Mouse (Mus musculus) megakaryocyte-erythroid progenitor cell, adult 5-6 weeks (primary cell): ENCODE results near the gene Zfp94. TPM values are rescaled to one million over a fixed set of nuclear protein-coding genes. Genes with fewer than 3 reads are reported as not detected.

Source experiments
- total RNA-seq, 2 experiments: library from RNA; stranded (forward) in 1 of 2; stranded (reverse) in 1 of 2; fragments of 200-1000, 215-1000 nt in 1 of 2; fragments of >200 nt in 1 of 2; fragmentation: Nextera tagmentation in 1 of 2; gene quantifications; 2 replicates each; pipeline ENCODE4 v1.2.3; 2014 to 2017

Gene Zfp94
- total RNA-seq, 2 experiments from 2014 or later, result 3.0 to 3.3 TPM

Other genes with a start within 250 kb of the Zfp94 start
- 17.5 and 25.3 TPM in 2 replicates for gene Zfp180, start 234.7 kb downstream of the Zfp94 start, total RNA-seq (2014; fragmentation: Nextera tagmentation)
- 15.8 and 16.0 TPM in 2 replicates for gene Zfp180, start 234.7 kb downstream of the Zfp94 start, total RNA-seq (2017)
- gene Zfp112, start 204.4 kb downstream of the Zfp94 start, total RNA-seq (2014; fragmentation: Nextera tagmentation), result 0.20 and 0.22 TPM in 2 replicates
- gene Zfp112, start 204.4 kb downstream of the Zfp94 start, total RNA-seq (2017), result 0.75 and 1.4 TPM in 2 replicates
- gene Zfp235, start 182.5 kb downstream of the Zfp94 start, total RNA-seq (2014; fragmentation: Nextera tagmentation), result 8.0 and 8.2 TPM in 2 replicates
- 6.4 and 7.8 TPM in 2 replicates for gene Zfp235, start 182.5 kb downstream of the Zfp94 start, total RNA-seq (2017)
- 1.5 and 2.2 TPM in 2 replicates for gene Zfp114, start 141.6 kb downstream of the Zfp94 start, total RNA-seq (2014; fragmentation: Nextera tagmentation)
- gene Zfp114, start 141.6 kb downstream of the Zfp94 start, total RNA-seq (2017), result 2.4 and 2.5 TPM in 2 replicates
- gene Zfp111, start 105.2 kb downstream of the Zfp94 start, total RNA-seq (2014; fragmentation: Nextera tagmentation), result 1.0 and 4.6 TPM in 2 replicates
- gene Zfp111, start 105.2 kb downstream of the Zfp94 start, total RNA-seq (2017), result 7.2 and 8.6 TPM in 2 replicates
- 2.3 and 6.2 TPM in 2 replicates for gene Zfp109, start 79.1 kb downstream of the Zfp94 start, total RNA-seq (2014; fragmentation: Nextera tagmentation)
- 5.9 and 6.7 TPM in 2 replicates for gene Zfp109, start 79.1 kb downstream of the Zfp94 start, total RNA-seq (2017)
- 0.67 and 1.8 TPM in 2 replicates for gene Zfp108, start 61.9 kb downstream of the Zfp94 start, total RNA-seq (2014; fragmentation: Nextera tagmentation)
- gene Zfp108, start 61.9 kb downstream of the Zfp94 start, total RNA-seq (2017), result 1.4 TPM in 1 of 2 replicates, not detected in the other
- 0.30 and 0.59 TPM in 2 replicates for gene Zfp93, start 46.2 kb downstream of the Zfp94 start, total RNA-seq (2014; fragmentation: Nextera tagmentation)
- 0.23 and 2.0 TPM in 2 replicates for gene Zfp93, start 46.2 kb downstream of the Zfp94 start, total RNA-seq (2017)
- gene Zfp61, start 15.4 kb downstream of the Zfp94 start, total RNA-seq (2014; fragmentation: Nextera tagmentation), result 9.3 and 10.9 TPM in 2 replicates
- gene Zfp61, start 15.4 kb downstream of the Zfp94 start, total RNA-seq (2017), result 16.0 and 47.7 TPM in 2 replicates
- not detected in 2 replicates for gene Tescl, start 17.3 kb upstream of the Zfp94 start, total RNA-seq (2014; fragmentation: Nextera tagmentation)
- gene Tescl, start 17.3 kb upstream of the Zfp94 start, total RNA-seq (2017), result not detected in 2 replicates
- not detected in 2 replicates for gene Lypd5, start 32.5 kb upstream of the Zfp94 start, total RNA-seq (2014; fragmentation: Nextera tagmentation)
- gene Lypd5, start 32.5 kb upstream of the Zfp94 start, total RNA-seq (2017), result not detected in 2 replicates
- gene Kcnn4, start 53.6 kb upstream of the Zfp94 start, total RNA-seq (2014; fragmentation: Nextera tagmentation), result 120 and 147 TPM in 2 replicates
- 121 and 155 TPM in 2 replicates for gene Kcnn4, start 53.6 kb upstream of the Zfp94 start, total RNA-seq (2017)
- 32.7 and 41.2 TPM in 2 replicates for gene Smg9, start 83.0 kb upstream of the Zfp94 start, total RNA-seq (2014; fragmentation: Nextera tagmentation)
- gene Smg9, start 83.0 kb upstream of the Zfp94 start, total RNA-seq (2017), result 11.2 and 26.3 TPM in 2 replicates
- gene Irgc1, start 135.6 kb upstream of the Zfp94 start, total RNA-seq (2014; fragmentation: Nextera tagmentation), result not detected in 2 replicates
- not detected in 2 replicates for gene Irgc1, start 135.6 kb upstream of the Zfp94 start, total RNA-seq (2017)
- gene Plaur, start 145.8 kb upstream of the Zfp94 start, total RNA-seq (2014; fragmentation: Nextera tagmentation), result 2.3 and 5.4 TPM in 2 replicates
- 2.2 and 2.5 TPM in 2 replicates for gene Plaur, start 145.8 kb upstream of the Zfp94 start, total RNA-seq (2017)
- gene Cadm4, start 165.4 kb upstream of the Zfp94 start, total RNA-seq (2014; fragmentation: Nextera tagmentation), result 0.27 TPM in 1 of 2 replicates, not detected in the other
- gene Cadm4, start 165.4 kb upstream of the Zfp94 start, total RNA-seq (2017), result not detected in 2 replicates
- gene Zfp428, start 190.3 kb upstream of the Zfp94 start, total RNA-seq (2014; fragmentation: Nextera tagmentation), result 3.5 and 4.0 TPM in 2 replicates
- gene Zfp428, start 190.3 kb upstream of the Zfp94 start, total RNA-seq (2017), result 3.1 and 9.7 TPM in 2 replicates
- not detected in 2 replicates for gene AC161166.1, start 195.8 kb upstream of the Zfp94 start, total RNA-seq (2014; fragmentation: Nextera tagmentation)
- gene AC161166.1, start 195.8 kb upstream of the Zfp94 start, total RNA-seq (2017), result not detected in 2 replicates
- 4.7 and 6.3 TPM in 2 replicates for gene Irgq, start 214.0 kb upstream of the Zfp94 start, total RNA-seq (2014; fragmentation: Nextera tagmentation)
- gene Irgq, start 214.0 kb upstream of the Zfp94 start, total RNA-seq (2017), result 3.0 and 5.2 TPM in 2 replicates
- gene Pinlyp, start 229.5 kb upstream of the Zfp94 start, total RNA-seq (2014; fragmentation: Nextera tagmentation), result not detected in 2 replicates
- not detected in 2 replicates for gene Pinlyp, start 229.5 kb upstream of the Zfp94 start, total RNA-seq (2017)
- 89.0 and 93.7 TPM in 2 replicates for gene Xrcc1, start 229.6 kb upstream of the Zfp94 start, total RNA-seq (2014; fragmentation: Nextera tagmentation)
- 20.7 and 36.6 TPM in 2 replicates for gene Xrcc1, start 229.6 kb upstream of the Zfp94 start, total RNA-seq (2017)